Mouse (Mus musculus) midbrain, embryonic 14.5 days (tissue): Measurements from ENCODE around the gene D5Ertd577e. TPM values are rescaled to one million over a fixed set of nuclear protein-coding genes. Genes with fewer than 3 reads are reported as not detected.
"Not testable (repeated sequence)": the region's sequence is repeated elsewhere in the genome, so short reads cannot be mapped to it uniquely, and the experiment has no call there.

ENCODE experiments used
- ATAC-seq: fragments of 200-750 bp; cut with Nextera tagmentation; 2 replicates; pipeline ENCODE4 v1.8.0; 2017; ENCODE audit warnings: moderate number of reproducible peaks, moderate library complexity; ENCODE audit not compliant: low FRiP score, low TSS enrichment
- DNase-seq: peaks from one replicate; pipeline ENCODE4 v3.0.0-alpha.2; 2015
- H3K27ac ChIP-seq: fragments of 300-500 bp; sonication (generic); replicated peaks from 2 replicates; pipeline ENCODE4 v1.5.1; 2014; ENCODE audit warnings: mild to moderate bottlenecking, low read depth, low read length, moderate library complexity
- H3K27me3 ChIP-seq: fragments of 300-500 bp; sonication (generic); 2 replicates; pipeline ENCODE4 v1.6.1; 2014; ENCODE audit warnings: low read length, control low read depth, mixed read lengths; ENCODE audit not compliant: control insufficient read depth, insufficient read depth
- H3K36me3 ChIP-seq: fragments of 300-500 bp; sonication (generic); 2 replicates; pipeline ENCODE4 v1.6.1; 2014; ENCODE audit warnings: low read length, control low read depth; ENCODE audit not compliant: control insufficient read depth, insufficient read depth
- H3K4me1 ChIP-seq: fragments of 300-500 bp; sonication (generic); 2 replicates; pipeline ENCODE4 v1.6.1; 2014; ENCODE audit warnings: mild to moderate bottlenecking, antibody characterized with exemption, low read length, control low read depth; ENCODE audit not compliant: control insufficient read depth, insufficient read depth
- H3K4me2 ChIP-seq: fragments of 300-500 bp; sonication (generic); 2 replicates; pipeline ENCODE4 v1.6.1; 2014; ENCODE audit warnings: mild to moderate bottlenecking, low read length, moderate library complexity
- H3K4me3 ChIP-seq: fragments of 300-500 bp; sonication (generic); replicated peaks from 2 replicates; pipeline ENCODE4 v1.5.1; 2014; ENCODE audit warnings: low read depth, low read length
- H3K9ac ChIP-seq: fragments of 300-500 bp; sonication (generic); replicated peaks from 2 replicates; pipeline ENCODE4 v1.6.1; 2014; ENCODE audit warnings: mild to moderate bottlenecking, low read length, moderate library complexity
- H3K9me3 ChIP-seq: fragments of 300-500 bp; sonication (generic); 2 replicates; pipeline ENCODE4 v1.6.1; 2016; ENCODE audit warnings: low read length, control low read depth, mixed read lengths; ENCODE audit not compliant: control insufficient read depth
- WGBS: fragments of 180-500 bp; shearing (Covaris S2); extraction: QIAGEN DNeasy Blood & Tissue Kit; methylation state at CpG from one replicate; pipeline ENCODE4 v1.1.7; 2014; 5-methylcytosine and 5-hydroxymethylcytosine counted together
- polyA plus RNA-seq: library from polyadenylated mRNA; unstranded; fragments of >200 nt; fragmentation: Nextera tagmentation; extraction: Ambion mirVana; gene quantifications from 2 replicates; pipeline ENCODE4 v1.2.1, GENCODE M21; 2014

Gene D5Ertd577e
- not detected in 2 replicates for polyA plus RNA-seq

GRCm38 (mm10) chr5:95456506-95456905 is at the start of gene D5Ertd577e:
Gene D5Ertd577e, plus strand, starts transcription at chr5:95456806.
- WGBS = 36% methylated on average over 1 of the region's 1 CpGs
- not testable (repeated sequence) for H3K36me3 ChIP-seq, DNase-seq

GRCm38 (mm10) chr5:95510458-95510857 is 53.9 kb downstream of the D5Ertd577e start, which contains the start of gene Gm3286:
Gene Gm3286, plus strand, starts transcription at chr5:95510758.
- not testable (repeated sequence) for H3K9me3 ChIP-seq, H3K4me3 ChIP-seq, H3K27ac ChIP-seq, H3K36me3 ChIP-seq, ATAC-seq, H3K4me1 ChIP-seq, H3K27me3 ChIP-seq, H3K9ac ChIP-seq, DNase-seq, H3K4me2 ChIP-seq

More at GRCm38 (mm10) chr5:95456506-95456905, at the start of gene D5Ertd577e:
- not testable (repeated sequence) for H3K27ac ChIP-seq, H3K9me3 ChIP-seq, ATAC-seq, H3K4me3 ChIP-seq, H3K4me2 ChIP-seq, H3K27me3 ChIP-seq, H3K4me1 ChIP-seq, H3K9ac ChIP-seq

Other genes with a start within 250 kb of the D5Ertd577e start
- not detected in 2 replicates for gene Gm10424, start 184.0 kb upstream of the D5Ertd577e start, polyA plus RNA-seq
- not detected in 2 replicates for gene Gm3259, start 150.9 kb upstream of the D5Ertd577e start, polyA plus RNA-seq
- gene Gm3286, start 54.0 kb downstream of the D5Ertd577e start, polyA plus RNA-seq = not detected in 2 replicates
- not detected in 2 replicates for gene Gm7971, start 138.1 kb downstream of the D5Ertd577e start, polyA plus RNA-seq